Mouse (Mus musculus): ENCODE measurements around the gene Omd. TPM values are rescaled to one million over a fixed set of nuclear protein-coding genes. Genes with fewer than 3 reads are reported as not detected.

The Omd gene
- polyA plus RNA-seq, 1 experiment from 2014 or later, result 0.45 TPM

Other genes starting within 250 kb of the Omd start
- gene Bicd2, start 240.9 kb upstream of the Omd start, polyA plus RNA-seq (2014; fragmentation: Nextera tagmentation; extraction: Ambion mirVana), result 47.3 and 48.3 TPM in 2 replicates
- gene Ippk, start 161.2 kb upstream of the Omd start, polyA plus RNA-seq (2014; fragmentation: Nextera tagmentation; extraction: Ambion mirVana), result 10.8 and 11.2 TPM in 2 replicates
- gene Tes3-ps, start 89.1 kb upstream of the Omd start, polyA plus RNA-seq (2014; fragmentation: Nextera tagmentation; extraction: Ambion mirVana), result 0.54 and 0.73 TPM in 2 replicates
- gene Ecm2, start 77.7 kb upstream of the Omd start, polyA plus RNA-seq (2014; fragmentation: Nextera tagmentation; extraction: Ambion mirVana), result 3.7 and 5.6 TPM in 2 replicates
- gene Aspn, start 38.0 kb upstream of the Omd start, polyA plus RNA-seq (2014; fragmentation: Nextera tagmentation; extraction: Ambion mirVana), result 17.9 and 19.9 TPM in 2 replicates
- 30.3 and 39.4 TPM in 2 replicates for gene Ogn, start 25.6 kb downstream of the Omd start, polyA plus RNA-seq (2014; fragmentation: Nextera tagmentation; extraction: Ambion mirVana)
- 27.5 and 27.7 TPM in 2 replicates for gene Cenpp, start 70.3 kb downstream of the Omd start, polyA plus RNA-seq (2014; fragmentation: Nextera tagmentation; extraction: Ambion mirVana)
- 9.7 and 14.3 TPM in 2 replicates for gene Nol8, start 70.6 kb downstream of the Omd start, polyA plus RNA-seq (2014; fragmentation: Nextera tagmentation; extraction: Ambion mirVana)
- 52.0 and 59.3 TPM in 2 replicates for gene Iars, start 99.6 kb downstream of the Omd start, polyA plus RNA-seq (2014; fragmentation: Nextera tagmentation; extraction: Ambion mirVana)
- 0.07 and 0.09 TPM in 2 replicates for gene Gm30302, start 216.5 kb downstream of the Omd start, polyA plus RNA-seq (2014; fragmentation: Nextera tagmentation; extraction: Ambion mirVana)

All from heart, embryonic 14.5 days (tissue).